Mouse (Mus musculus) lung, embryonic 16.5 days (tissue): ENCODE results near the gene Vim. TPM values are rescaled to one million over a fixed set of nuclear protein-coding genes. Genes with fewer than 3 reads are reported as not detected.

Experiments used
- ATAC-seq: fragments of 200-750 bp; cut with Nextera tagmentation; 2 replicates; pipeline ENCODE4 v1.8.0; 2017; ENCODE audit warnings: low read depth, mild to moderate bottlenecking, moderate library complexity
- H3K27ac ChIP-seq: fragments of 300-500 bp; sonication (generic); 2 replicates; pipeline ENCODE4 v1.5.1; 2014; ENCODE audit warnings: mild to moderate bottlenecking, control low read depth, low read length
- H3K27me3 ChIP-seq: fragments of 300-500 bp; sonication (generic); 2 replicates; pipeline ENCODE4 v1.6.1; 2014; ENCODE audit warnings: low read depth, low read length, mixed read lengths; ENCODE audit not compliant: control insufficient read depth, insufficient read depth
- H3K36me3 ChIP-seq: fragments of 300-500 bp; sonication (generic); 2 replicates; pipeline ENCODE4 v1.6.1; 2014; ENCODE audit warnings: low read length; ENCODE audit not compliant: control insufficient read depth, insufficient read depth
- H3K4me1 ChIP-seq: fragments of 300-500 bp; sonication (generic); replicated peaks from 2 replicates; pipeline ENCODE4 v1.6.1; 2014; ENCODE audit warnings: low read length, mixed read lengths; ENCODE audit not compliant: control insufficient read depth, insufficient read depth
- H3K4me2 ChIP-seq: fragments of 300-500 bp; sonication (generic); 2 replicates; pipeline ENCODE4 v1.6.1; 2014; ENCODE audit warnings: low read depth, low read length, control low read depth
- H3K4me3 ChIP-seq: fragments of 300-500 bp; sonication (generic); 2 replicates; pipeline ENCODE4 v1.5.1; 2014; ENCODE audit warnings: mild to moderate bottlenecking, low read length, control low read depth
- H3K9ac ChIP-seq: fragments of 300-500 bp; sonication (generic); 2 replicates; pipeline ENCODE4 v1.6.1; 2014; ENCODE audit warnings: low read length, control low read depth
- H3K9me3 ChIP-seq: fragments of 300-500 bp; sonication (generic); 2 replicates; pipeline ENCODE4 v1.6.1; 2016; ENCODE audit warnings: low read length; ENCODE audit not compliant: control insufficient read depth
- WGBS: fragments of 180-500 bp; shearing (Covaris S2); extraction: QIAGEN DNeasy Blood & Tissue Kit; methylation state at CpG from one replicate; pipeline ENCODE4 v1.1.7; 2014; 5-methylcytosine and 5-hydroxymethylcytosine counted together
- polyA plus RNA-seq: library from polyadenylated mRNA; unstranded; fragments of >200 nt; fragmentation: Nextera tagmentation; extraction: Ambion mirVana; gene quantifications from 2 replicates; pipeline ENCODE4 v1.2.1, GENCODE M21; 2015

Gene Vim
- 922 and 967 TPM in 2 replicates for polyA plus RNA-seq

DNA sequence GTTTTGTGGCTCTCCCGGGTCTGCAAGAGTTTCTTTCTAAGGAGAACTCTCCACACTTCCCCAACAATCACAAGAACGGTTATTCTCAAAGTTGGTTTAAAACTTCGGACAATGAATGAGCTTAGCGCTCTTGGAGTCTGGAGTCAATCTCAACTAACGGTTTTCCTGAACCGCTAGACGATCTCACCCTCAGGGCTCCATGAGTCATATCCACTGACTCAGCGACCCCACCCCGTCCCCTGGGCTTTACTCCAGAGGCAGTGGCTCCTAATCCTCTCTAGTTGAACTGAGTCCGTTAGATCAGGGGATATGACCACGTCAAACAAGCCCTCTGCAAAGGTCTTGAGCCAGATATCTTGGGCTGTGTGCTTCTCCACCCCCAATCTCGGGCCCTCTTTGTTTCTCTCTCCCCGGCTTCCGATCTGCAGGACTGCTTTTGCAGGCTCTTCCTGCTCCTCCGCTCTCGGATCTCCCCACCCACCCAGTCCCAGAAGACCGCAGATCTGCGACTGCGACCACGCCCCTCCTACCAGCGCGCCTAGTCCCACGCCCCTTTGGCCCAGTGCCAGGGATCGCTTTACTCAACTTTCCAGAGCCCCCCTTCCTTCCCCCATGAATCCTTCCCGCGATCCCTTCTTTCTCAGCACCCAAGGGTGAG is at the start of gene Vim:
Vim (plus strand) TSS at position 520 of the 658 bp plus-strand sequence.
- under 1% methylated on average over 26 of the region's 26 CpGs for WGBS

DNA sequence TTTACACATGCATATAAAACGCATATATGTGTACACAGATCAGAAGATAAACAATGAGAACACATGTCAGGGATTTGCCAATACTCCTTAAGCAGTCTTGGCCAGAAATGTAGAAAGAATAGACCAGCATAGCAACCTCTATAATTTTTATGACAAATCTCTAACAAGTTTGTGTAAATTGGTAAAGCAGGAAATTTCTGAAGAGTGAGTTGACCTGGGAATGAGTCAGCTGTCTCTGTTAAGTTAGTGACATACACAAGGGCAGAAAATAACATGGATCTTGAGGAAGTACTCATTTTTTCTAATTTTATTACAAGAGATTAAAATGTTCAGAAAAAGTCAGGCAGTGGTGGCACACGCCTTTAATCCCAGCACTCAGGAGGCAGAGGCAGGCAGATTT is 47.5 kb upstream of the Vim start:
- H3K27me3 ChIP-seq: no peaks in the 10 kb centered on the region
- no peaks in the 10 kb centered on the region for H3K9me3 ChIP-seq
- H3K4me2 ChIP-seq: no peak overlapping the region
- ATAC-seq: no peak
- no peak overlapping the region for H3K4me3 ChIP-seq
- no peak overlapping the region for H3K27ac ChIP-seq
- no peaks in the 10 kb centered on the region for H3K36me3 ChIP-seq
- WGBS: 81% methylated on average over 2 of the region's 2 CpGs
- peaks cover 8% of the 10 kb centered on the region; the same call in 1 of the 2 replicates for H3K4me1 ChIP-seq
- H3K9ac ChIP-seq: no peak overlapping the region

More for the DNA sequence above, at the start of gene Vim:
- peaks cover 9% of the 10 kb centered on the region for H3K36me3 ChIP-seq
- no peaks in the 10 kb centered on the region for H3K9me3 ChIP-seq
- peak; percentile 95 for ATAC-seq
- peak within 1 kb of the TSS; percentile 86 for H3K4me3 ChIP-seq
- H3K4me1 ChIP-seq: peaks cover 10% of the 10 kb centered on the region
- peak within 1 kb of the TSS; percentile 75 for H3K4me2 ChIP-seq
- H3K27ac ChIP-seq: peak within 1 kb of the TSS; percentile 99
- H3K27me3 ChIP-seq: no peaks in the 10 kb centered on the region
- H3K9ac ChIP-seq: peak within 1 kb of the TSS; percentile 89

DNA sequence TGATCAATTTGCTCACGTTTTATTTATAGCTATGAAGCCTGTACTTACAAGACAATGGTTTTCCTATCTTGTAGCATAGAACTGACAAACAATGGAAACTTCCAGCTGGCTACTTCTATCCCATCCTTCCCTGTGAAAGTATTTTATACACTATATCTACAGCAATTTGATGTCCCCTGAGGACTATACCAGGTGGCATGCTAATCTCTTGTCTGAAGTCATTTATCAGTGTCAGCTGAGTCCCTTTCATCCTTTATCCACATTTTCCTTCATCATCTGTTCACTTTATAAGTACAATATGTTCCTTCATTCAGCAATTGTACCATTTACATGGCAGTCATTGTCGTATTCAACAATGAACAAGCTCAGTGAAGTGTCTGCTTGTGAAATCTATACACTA is 46.6 kb upstream of the Vim start:
- WGBS: 52% methylated on average over 2 of the region's 2 CpGs
- Histone ChIP-seq H3K27ac (peak overlapping the region; percentile 17; the same call in 1 of the 2 replicates), H3K36me3 (no peaks in the 10 kb centered on the region)

DNA sequence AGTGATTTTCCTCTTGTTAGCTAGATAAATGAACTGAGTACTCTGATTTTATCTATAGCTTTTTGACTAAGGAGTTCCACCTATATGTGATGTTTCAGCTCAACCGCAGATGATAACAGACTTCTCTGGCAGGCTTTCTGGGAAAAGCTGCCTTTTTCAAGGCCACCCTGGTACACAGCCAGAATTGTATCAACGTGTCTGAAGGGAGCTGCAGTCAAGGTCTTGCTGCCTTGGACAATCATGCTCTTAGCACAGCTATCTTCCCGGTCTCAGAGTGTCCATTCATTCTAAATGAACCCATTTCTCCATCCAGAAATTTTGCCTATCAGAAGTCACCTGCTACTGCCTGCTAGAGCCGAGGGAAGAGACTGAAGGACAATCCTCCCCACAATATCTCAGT is 46.2 kb upstream of the Vim start:
- no peaks in the 10 kb centered on the region for H3K27me3 ChIP-seq
- 61% methylated on average over 4 of the region's 4 CpGs for WGBS
- H3K4me1 ChIP-seq: peaks cover 6% of the 10 kb centered on the region; the same call in 1 of the 2 replicates
- H3K36me3 ChIP-seq: no peaks in the 10 kb centered on the region
- H3K9ac ChIP-seq: no peak overlapping the region
- no peak for ATAC-seq
- H3K4me2 ChIP-seq: no peak overlapping the region
- H3K27ac ChIP-seq: no peak overlapping the region
- no peaks in the 10 kb centered on the region for H3K9me3 ChIP-seq
- no peak overlapping the region for H3K4me3 ChIP-seq

More for the DNA sequence above, 46.6 kb upstream of the Vim start:
- H3K27me3 ChIP-seq: no peaks in the 10 kb centered on the region
- no peak overlapping the region for H3K4me3 ChIP-seq
- no peaks in the 10 kb centered on the region for H3K9me3 ChIP-seq
- H3K9ac ChIP-seq: no peak overlapping the region
- no peak overlapping the region for H3K4me2 ChIP-seq
- peaks cover 8% of the 10 kb centered on the region; the same call in 1 of the 2 replicates for H3K4me1 ChIP-seq
- ATAC-seq: no peak

DNA sequence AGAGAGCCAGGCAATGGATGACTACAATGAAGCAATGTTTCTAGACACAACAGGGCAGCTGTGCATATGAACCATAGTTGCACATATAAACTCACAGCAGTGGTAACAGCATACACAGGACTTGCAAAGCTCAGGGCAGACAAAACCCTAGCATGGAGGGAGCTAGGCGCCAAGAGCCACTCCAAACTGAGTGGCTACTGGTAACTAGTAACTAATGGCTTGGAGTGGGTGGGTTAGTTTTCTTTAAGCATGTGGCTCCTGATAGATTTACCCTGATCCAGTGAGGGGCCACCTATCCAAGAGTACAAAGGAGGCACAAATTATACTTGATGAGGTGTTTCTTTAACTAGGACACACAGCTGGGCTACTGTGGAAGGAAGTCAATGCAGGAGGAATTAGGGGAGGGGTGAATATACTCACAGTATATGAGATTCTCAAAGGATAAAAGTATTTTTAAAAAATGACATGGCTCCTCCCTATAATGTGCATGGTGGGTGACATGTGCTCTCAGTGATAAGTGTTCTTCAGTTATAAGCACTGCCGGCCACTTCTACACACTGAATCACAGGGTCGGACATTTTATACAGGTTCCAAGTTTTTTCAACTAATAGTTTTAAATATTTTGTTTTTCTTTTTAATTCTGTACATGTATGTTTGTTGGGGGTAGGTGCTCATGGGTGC is 44.3 kb upstream of the Vim start:
- Histone ChIP-seq H3K9ac (no peak overlapping the region), H3K4me2 (no peak overlapping the region), H3K4me3 (no peak overlapping the region), H3K27ac (no peak overlapping the region), H3K9me3 (no peaks in the 10 kb centered on the region), H3K4me1 (no peaks in the 10 kb centered on the region; the same call in 1 of the 2 replicates), H3K36me3 (no peaks in the 10 kb centered on the region), H3K27me3 (no peaks in the 10 kb centered on the region)
- WGBS: 77% methylated on average over 3 of the region's 3 CpGs
- no peak for ATAC-seq

DNA sequence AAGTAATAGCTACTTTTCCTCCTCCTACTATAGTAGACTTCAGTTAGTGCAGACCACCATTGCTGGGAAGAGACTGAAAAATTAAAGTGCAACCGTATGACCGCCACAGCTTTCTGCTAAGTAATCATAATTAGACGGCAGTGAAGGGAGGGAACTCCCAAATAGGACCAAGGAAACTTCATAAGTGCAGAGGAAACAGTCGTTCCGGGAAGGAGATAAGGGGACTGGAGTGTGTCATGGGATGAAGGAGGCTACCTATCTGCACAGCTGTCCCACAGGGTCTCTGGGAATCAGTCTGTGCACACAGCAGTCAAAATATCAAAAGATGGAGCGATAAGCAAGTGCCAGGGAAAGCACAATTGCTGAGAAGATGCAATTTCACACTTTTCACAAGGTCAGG is 43.1 kb upstream of the Vim start:
- no peak for ATAC-seq
- Histone ChIP-seq H3K27ac (no peak overlapping the region), H3K9ac (no peak overlapping the region), H3K27me3 (no peaks in the 10 kb centered on the region), H3K9me3 (no peaks in the 10 kb centered on the region), H3K4me2 (no peak overlapping the region), H3K36me3 (no peaks in the 10 kb centered on the region), H3K4me1 (no peaks in the 10 kb centered on the region; the same call in 1 of the 2 replicates), H3K4me3 (no peak overlapping the region)
- WGBS: 64% methylated on average over 6 of the region's 6 CpGs

DNA sequence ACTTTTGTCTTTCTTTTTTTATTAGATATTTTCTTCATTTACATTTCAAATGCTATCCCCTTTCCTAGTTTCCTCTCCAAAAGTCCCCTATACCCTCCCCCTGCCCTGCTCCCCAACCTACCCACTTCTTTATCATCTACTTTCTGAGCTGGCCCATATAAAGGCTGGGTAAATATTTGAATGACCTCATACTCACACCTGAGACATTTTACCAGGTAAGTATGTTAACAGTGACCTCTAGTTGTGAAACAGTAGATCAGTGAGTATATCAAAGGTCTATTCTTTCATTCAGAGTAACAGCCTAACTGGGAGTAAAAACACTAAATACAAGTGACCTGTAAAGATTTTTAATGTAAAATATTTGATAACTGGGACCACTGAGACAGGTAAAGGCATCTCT is 37.0 kb upstream of the Vim start:
- H3K4me2 ChIP-seq: no peak overlapping the region
- no peak overlapping the region for H3K27ac ChIP-seq
- no peak overlapping the region for H3K9ac ChIP-seq
- peak; percentile 81 for ATAC-seq
- H3K4me3 ChIP-seq: no peak overlapping the region
- no peaks in the 10 kb centered on the region for H3K36me3 ChIP-seq
- no peaks in the 10 kb centered on the region for H3K27me3 ChIP-seq
- no peaks in the 10 kb centered on the region for H3K4me1 ChIP-seq
- H3K9me3 ChIP-seq: no peaks in the 10 kb centered on the region

DNA sequence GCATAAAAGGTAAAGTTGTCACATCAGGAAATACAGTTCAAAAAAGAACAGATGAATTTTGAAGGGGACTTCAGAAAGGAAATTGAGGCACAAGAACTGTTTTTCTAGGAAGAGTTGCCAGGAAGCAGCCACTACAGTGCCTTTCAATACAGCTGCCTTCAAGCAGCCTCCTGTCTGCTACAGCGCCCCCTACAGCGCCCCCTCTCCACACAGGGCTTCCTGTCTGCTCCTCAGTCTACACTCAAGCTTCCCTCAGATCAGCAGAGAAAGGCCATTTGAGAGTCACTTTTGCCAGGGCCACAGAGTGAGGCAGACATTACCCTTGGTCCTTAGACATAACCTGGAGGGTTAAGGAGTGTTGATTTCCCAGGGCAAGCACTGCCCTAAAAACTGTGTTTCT is 36.0 kb upstream of the Vim start:
- H3K36me3 ChIP-seq: no peaks in the 10 kb centered on the region
- H3K9me3 ChIP-seq: no peaks in the 10 kb centered on the region
- ATAC-seq: no peak
- H3K27ac ChIP-seq: no peak overlapping the region
- H3K4me1 ChIP-seq: no peaks in the 10 kb centered on the region
- H3K27me3 ChIP-seq: no peaks in the 10 kb centered on the region
- H3K9ac ChIP-seq: no peak overlapping the region
- no peak overlapping the region for H3K4me2 ChIP-seq
- no peak overlapping the region for H3K4me3 ChIP-seq
- 22% methylated on average over 2 of the region's 2 CpGs for WGBS

DNA sequence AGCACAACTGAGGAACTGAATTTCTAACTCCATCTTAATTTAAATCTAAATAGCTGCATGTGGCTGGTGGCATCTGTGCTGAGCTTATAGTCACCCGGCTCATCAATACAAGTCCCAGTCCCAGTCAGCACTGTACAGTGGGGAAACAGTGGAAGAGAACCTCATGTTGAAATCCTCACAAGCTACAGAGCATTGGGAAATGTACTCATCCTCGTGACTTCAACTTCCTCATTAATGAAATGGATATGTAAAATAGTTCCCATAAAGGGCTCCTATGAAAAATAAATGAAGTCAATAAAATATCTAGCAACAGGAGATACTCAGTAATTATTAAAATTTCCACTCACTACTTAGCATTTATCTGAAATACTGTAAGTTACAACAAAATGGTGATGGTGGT is 35.5 kb upstream of the Vim start:
- Histone ChIP-seq H3K4me1 (no peaks in the 10 kb centered on the region), H3K27me3 (no peaks in the 10 kb centered on the region), H3K9ac (no peak overlapping the region), H3K4me2 (no peak overlapping the region), H3K9me3 (no peaks in the 10 kb centered on the region), H3K27ac (no peak overlapping the region), H3K36me3 (no peaks in the 10 kb centered on the region), H3K4me3 (no peak overlapping the region)
- 84% methylated on average over 2 of the region's 2 CpGs for WGBS
- no peak for ATAC-seq
